Mouse (Mus musculus): Measurements from ENCODE around the gene Qtrt2. TPM values are rescaled to one million over a fixed set of nuclear protein-coding genes. Genes with fewer than 3 reads are reported as not detected.

Qtrt2 gene
- polyA plus RNA-seq (2016; fragmentation: Nextera tagmentation; extraction: Ambion mirVana): 11.9 and 13.4 TPM in 2 replicates

DNA sequence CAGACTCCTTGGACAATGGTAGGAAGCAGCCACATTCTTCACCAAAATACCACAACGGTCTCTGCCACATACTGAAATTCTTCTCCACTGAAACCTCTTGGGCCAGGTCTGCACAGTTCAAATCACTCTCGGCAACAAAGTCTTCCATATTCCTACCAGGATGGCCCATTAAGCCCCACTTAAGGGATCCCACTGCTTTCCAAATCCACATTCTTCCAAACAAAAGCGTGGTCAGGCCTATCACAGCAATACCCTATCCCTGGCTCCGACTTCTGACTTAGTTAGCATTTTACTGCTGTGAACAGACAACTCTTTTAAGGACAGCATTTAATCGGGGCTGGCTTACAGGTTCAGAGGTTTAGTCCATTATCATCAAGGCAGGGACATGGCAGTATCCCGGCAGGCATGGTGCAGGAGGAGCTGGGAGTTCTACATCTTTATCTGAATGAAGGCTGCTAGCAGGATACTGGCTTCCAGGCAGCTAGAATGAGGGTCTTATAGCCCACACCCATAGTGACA lies at the start of gene Qtrt2:
Qtrt2 (minus strand) TSS at position 469 of the 519 bp plus-strand sequence.
- Histone ChIP-seq H3K36me3 (no peaks in the 10 kb centered on the region), H3K27me3 (replicated peaks) (no peaks in the 10 kb centered on the region), H3K9me3 (replicated peaks) (no peaks in the 10 kb centered on the region), H3K27ac (no peak within 1 kb of the TSS), H3K4me2 (no peak within 1 kb of the TSS), H3K9ac (no peak within 1 kb of the TSS), H3K4me3 (no peak within 1 kb of the TSS), H3K4me1 (no peaks in the 10 kb centered on the region)
- no peak for ATAC-seq
- 64% methylated on average over 6 of the region's 6 CpGs for WGBS (ENCODE audit: insufficient replicate concordance)

DNA sequence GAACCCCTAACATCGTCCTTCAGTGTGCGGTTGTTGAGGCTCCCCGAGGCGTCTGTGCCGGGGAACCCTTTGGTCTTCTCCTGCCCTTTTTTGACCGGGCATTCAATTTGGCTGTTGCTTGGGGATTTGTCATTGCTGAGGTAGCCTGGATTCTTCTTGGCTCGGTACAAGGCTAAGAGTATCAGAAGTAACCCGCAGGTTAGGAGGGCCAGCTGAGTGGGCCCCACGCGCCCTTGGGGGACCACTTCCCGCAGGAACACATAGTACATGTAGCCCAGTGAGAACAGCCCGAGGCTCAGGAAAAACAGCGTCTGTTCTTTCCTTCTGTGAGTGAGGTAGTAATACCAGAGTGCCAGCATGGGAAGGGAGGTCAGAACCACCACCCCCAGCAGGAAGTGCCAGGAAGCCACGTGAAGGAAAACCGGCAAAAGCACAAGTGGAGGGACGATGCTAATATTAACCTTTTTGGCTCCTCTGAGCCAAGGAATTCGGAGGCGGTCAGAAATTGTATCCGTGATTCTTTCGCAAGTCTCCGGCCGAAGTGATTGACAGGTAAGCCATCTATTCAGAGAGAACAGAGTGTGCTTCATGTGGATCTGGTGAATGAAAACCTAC lies 47.1 kb upstream of the Qtrt2 start:
- Histone ChIP-seq H3K9ac (no peak overlapping the region), H3K9me3 (replicated peaks) (no peaks in the 10 kb centered on the region), H3K4me3 (no peak overlapping the region), H3K27me3 (replicated peaks) (peaks cover 12% of the 10 kb centered on the region), H3K4me2 (no peak overlapping the region), H3K27ac (no peak overlapping the region), H3K4me1 (no peaks in the 10 kb centered on the region), H3K36me3 (no peaks in the 10 kb centered on the region)
- 71% methylated on average over 22 of the region's 22 CpGs for WGBS (ENCODE audit: insufficient replicate concordance)
- no peak for ATAC-seq

DNA sequence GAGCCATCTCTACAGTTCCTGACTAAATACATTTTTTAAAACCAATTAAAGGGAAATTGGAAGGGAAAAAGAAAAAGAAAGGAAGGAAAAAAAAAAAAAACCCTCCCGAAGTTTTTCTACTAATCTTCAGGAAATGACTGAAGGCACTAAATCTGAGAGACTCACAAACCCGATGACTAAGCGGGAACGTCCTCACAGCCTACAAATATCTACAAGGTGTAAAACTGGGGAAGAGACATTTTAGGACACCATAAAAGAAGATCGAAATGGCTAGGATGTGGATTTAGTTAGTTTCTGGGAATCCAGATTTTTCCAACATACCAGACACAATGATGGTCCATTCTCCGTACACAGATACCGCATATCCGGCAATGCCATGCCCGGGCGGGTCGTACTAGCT lies 46.5 kb upstream of the Qtrt2 start:
- H3K4me2 ChIP-seq: no peak overlapping the region
- H3K4me3 ChIP-seq: no peak overlapping the region
- H3K27me3 ChIP-seq (replicated peaks): 0 out of 2 replicates have a peak, but pooled peaks cover 6% of the 10 kb centered on the region
- ATAC-seq: no peak
- H3K4me1 ChIP-seq: no peaks in the 10 kb centered on the region
- WGBS (ENCODE audit: insufficient replicate concordance): 78% methylated on average over 11 of the region's 11 CpGs
- H3K27ac ChIP-seq: no peak overlapping the region
- no peaks in the 10 kb centered on the region for H3K36me3 ChIP-seq
- no peaks in the 10 kb centered on the region for H3K9me3 ChIP-seq (replicated peaks)
- H3K9ac ChIP-seq: no peak overlapping the region

DNA sequence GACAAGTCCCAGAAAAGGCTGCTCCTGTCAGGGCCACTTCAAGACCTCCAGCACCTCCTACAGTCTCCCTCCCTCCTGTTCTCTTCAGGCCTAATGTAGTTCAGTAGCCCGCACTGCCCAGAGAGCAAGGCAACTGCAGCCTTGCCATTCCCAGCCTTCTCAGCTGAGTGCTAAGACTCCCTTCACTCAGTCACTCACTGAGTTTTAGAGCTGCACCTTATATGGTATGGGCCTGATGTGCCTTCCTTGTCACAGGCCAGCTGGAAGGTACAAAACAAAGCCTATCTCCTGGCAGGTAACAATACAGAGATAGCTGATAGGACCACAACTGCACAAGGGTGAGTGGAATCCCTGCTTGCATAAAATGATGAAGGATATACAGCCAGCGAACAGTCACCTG lies 45.8 kb upstream of the Qtrt2 start:
- no peak overlapping the region for H3K27ac ChIP-seq
- no peak overlapping the region for H3K4me3 ChIP-seq
- no peak overlapping the region for H3K4me2 ChIP-seq
- WGBS (ENCODE audit: insufficient replicate concordance): 88% methylated on average over 2 of the region's 2 CpGs
- H3K4me1 ChIP-seq: no peaks in the 10 kb centered on the region
- H3K36me3 ChIP-seq: no peaks in the 10 kb centered on the region
- H3K9me3 ChIP-seq (replicated peaks): no peaks in the 10 kb centered on the region
- no peak overlapping the region for H3K9ac ChIP-seq
- 0 out of 2 replicates have a peak, but pooled peaks cover 2% of the 10 kb centered on the region for H3K27me3 ChIP-seq (replicated peaks)
- ATAC-seq: no peak

DNA sequence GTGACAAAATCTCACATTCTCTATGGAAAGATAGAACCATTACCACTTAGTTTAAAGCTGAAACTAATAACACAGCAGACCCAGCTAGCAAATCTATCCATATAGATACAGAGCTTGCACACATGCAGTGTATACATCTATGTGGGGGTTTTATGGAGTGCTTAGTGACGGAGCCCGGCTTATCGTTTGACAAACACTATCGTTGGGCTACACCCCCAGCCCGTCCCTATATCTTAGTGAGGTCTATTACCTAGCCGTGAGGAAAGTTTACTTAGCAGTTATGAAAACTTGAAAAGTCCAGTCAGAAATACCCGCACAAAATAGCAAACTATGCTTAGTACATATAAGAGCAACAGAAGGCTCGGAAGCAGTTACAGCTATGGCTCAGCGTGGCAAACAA lies 45.1 kb upstream of the Qtrt2 start:
- Histone ChIP-seq H3K27me3 (replicated peaks) (no peaks in the 10 kb centered on the region), H3K4me3 (no peak overlapping the region), H3K36me3 (no peaks in the 10 kb centered on the region), H3K9me3 (replicated peaks) (no peaks in the 10 kb centered on the region), H3K9ac (no peak overlapping the region), H3K27ac (no peak overlapping the region), H3K4me1 (no peaks in the 10 kb centered on the region), H3K4me2 (no peak overlapping the region)
- 81% methylated on average over 9 of the region's 9 CpGs for WGBS (ENCODE audit: insufficient replicate concordance)
- no peak for ATAC-seq

DNA sequence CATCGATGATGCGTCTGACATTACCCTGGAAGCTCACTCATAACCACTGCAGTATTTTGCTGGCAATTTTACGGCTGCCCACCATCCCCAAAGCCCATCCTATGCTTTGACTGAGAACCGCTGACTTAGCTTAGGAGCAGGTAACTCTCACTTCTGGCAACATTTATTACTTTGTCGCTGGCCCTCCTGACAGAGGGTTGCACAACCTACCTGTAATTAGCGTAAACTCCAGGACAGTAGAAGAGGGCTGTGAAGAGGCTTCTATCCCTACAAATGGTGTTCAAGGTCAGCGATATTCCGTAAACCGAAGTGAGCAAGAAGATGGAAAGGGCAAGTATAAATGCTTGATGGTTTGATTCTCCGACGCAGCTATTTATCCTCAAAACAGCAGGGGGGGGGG lies 44.6 kb upstream of the Qtrt2 start:
- Histone ChIP-seq H3K9ac (no peak overlapping the region), H3K27ac (no peak overlapping the region), H3K36me3 (no peaks in the 10 kb centered on the region), H3K4me2 (no peak overlapping the region), H3K9me3 (replicated peaks) (no peaks in the 10 kb centered on the region), H3K4me1 (no peaks in the 10 kb centered on the region), H3K4me3 (no peak overlapping the region), H3K27me3 (replicated peaks) (no peaks in the 10 kb centered on the region)
- ATAC-seq: no peak
- WGBS (ENCODE audit: insufficient replicate concordance): 85% methylated on average over 11 of the region's 11 CpGs

DNA sequence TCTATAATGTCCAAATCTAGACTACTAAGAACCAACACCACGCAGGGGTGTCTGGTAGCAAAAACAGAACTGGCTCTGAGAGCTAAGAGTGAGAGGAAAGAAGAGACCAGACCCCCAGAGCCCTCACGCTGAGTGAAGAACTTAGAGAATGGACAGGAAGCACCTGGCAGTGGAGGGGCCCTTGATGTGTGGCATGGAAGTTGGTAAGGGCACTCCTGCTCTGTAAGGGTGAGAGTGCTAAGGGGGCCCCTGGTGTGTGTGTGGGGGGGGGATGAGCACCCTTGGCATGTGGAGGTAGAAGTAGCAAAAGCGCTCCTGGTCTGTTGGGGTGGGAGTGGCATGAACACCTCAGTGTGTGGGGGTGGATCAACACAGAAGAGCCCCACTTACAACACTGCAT lies 43.8 kb upstream of the Qtrt2 start:
- Histone ChIP-seq H3K4me3 (no peak overlapping the region), H3K36me3 (no peaks in the 10 kb centered on the region), H3K4me2 (no peak overlapping the region), H3K4me1 (no peaks in the 10 kb centered on the region), H3K9me3 (replicated peaks) (no peaks in the 10 kb centered on the region), H3K27ac (no peak overlapping the region), H3K9ac (no peak overlapping the region), H3K27me3 (replicated peaks) (no peaks in the 10 kb centered on the region)
- ATAC-seq: no peak
- WGBS (ENCODE audit: insufficient replicate concordance): 58% methylated on average over 3 of the region's 3 CpGs

DNA sequence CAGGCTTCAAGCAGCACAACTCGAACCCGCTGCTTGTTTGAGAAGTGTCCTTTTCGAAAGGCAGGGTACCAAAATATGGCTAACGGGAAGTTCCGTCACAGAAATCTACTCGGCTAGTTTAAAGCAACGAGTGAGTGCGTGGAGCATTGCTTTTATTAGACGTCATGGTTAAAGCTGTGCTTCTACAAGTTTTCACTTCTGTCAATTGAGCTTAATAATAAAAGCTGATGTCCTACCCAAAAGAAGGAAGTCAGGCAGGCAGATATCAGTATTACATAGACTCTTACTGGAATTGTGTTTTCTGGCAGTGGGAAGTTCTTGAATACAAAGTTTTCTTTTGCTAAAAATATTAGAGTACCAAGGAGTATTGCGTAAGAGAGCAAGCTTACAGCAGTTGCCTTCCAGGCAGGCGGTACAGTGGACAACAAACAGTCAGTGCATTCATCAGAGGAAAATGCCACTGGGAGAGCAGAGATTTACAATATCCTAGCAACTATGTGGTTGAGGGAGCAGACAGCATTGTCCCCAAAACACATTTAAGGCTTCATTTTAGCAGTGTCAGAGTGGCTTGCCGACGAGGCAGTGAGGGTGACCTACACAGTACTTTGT lies 39.3 kb upstream of the Qtrt2 start:
- H3K4me1 ChIP-seq: no peaks in the 10 kb centered on the region; the same call in 1 of the 2 replicates
- no peaks in the 10 kb centered on the region; the same call in 1 of the 2 replicates for H3K36me3 ChIP-seq
- H3K9me3 ChIP-seq (replicated peaks): no peaks in the 10 kb centered on the region
- H3K27me3 ChIP-seq (replicated peaks): no peaks in the 10 kb centered on the region
- H3K4me2 ChIP-seq: no peak overlapping the region
- no peak overlapping the region for H3K9ac ChIP-seq
- 72% methylated on average over 13 of the region's 13 CpGs for WGBS (ENCODE audit: insufficient replicate concordance)
- H3K4me3 ChIP-seq: no peak overlapping the region
- H3K27ac ChIP-seq: no peak overlapping the region
- ATAC-seq: no peak

DNA sequence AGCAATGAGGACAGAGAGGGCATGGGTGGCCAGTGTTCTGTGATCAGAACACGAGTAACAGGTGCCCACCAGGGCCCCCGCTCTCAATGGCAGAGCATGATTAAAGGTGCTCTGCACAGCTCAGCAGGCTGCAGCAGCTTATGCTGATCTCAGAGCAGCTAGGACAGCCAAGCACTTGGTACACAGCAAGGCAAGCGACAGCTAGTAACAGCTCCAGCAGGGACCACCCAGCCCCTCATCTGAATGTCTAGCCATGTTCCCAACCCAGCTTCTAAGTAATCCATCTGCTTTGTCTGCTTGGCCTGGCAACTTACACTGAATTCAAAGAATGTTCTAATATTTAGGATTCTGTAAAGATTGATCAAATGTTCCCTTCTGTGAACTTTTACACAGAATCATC lies 37.2 kb upstream of the Qtrt2 start:
- no peaks in the 10 kb centered on the region; the same call in 1 of the 2 replicates for H3K4me1 ChIP-seq
- 69% methylated on average over 3 of the region's 3 CpGs for WGBS (ENCODE audit: insufficient replicate concordance)
- no peak overlapping the region for H3K4me3 ChIP-seq
- no peak overlapping the region for H3K4me2 ChIP-seq
- no peak overlapping the region for H3K9ac ChIP-seq
- no peaks in the 10 kb centered on the region for H3K27me3 ChIP-seq (replicated peaks)
- peaks cover 6% of the 10 kb centered on the region; the same call in 1 of the 2 replicates for H3K36me3 ChIP-seq
- H3K27ac ChIP-seq: no peak overlapping the region
- no peaks in the 10 kb centered on the region for H3K9me3 ChIP-seq (replicated peaks)
- no peak for ATAC-seq

DNA sequence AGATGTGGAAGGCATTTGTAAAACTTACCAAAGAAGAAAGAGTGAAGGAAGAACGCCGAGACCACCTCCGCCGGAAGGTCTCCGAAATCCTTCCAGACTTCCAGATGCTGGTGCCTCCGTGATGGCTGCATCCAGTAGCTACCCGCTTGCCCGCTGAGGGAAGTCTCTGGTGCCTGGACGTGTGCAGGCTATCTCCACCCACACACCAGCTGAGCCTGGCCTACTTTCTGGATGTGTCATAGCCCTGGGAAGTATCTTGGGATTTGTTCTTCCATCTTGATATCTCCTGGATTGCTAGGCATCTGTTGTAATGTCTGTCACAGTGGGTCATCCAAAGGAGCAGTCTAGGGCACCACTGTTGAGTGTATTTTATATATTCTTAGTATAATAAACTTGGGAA lies 36.7 kb upstream of the Qtrt2 start:
- 83% methylated on average over 9 of the region's 9 CpGs for WGBS (ENCODE audit: insufficient replicate concordance)
- Histone ChIP-seq H3K9me3 (replicated peaks) (no peaks in the 10 kb centered on the region), H3K36me3 (peaks cover 7% of the 10 kb centered on the region; the same call in 1 of the 2 replicates), H3K4me1 (no peaks in the 10 kb centered on the region; the same call in 1 of the 2 replicates), H3K4me2 (no peak overlapping the region), H3K4me3 (no peak overlapping the region), H3K27me3 (replicated peaks) (no peaks in the 10 kb centered on the region), H3K27ac (no peak overlapping the region), H3K9ac (no peak overlapping the region)
- ATAC-seq: no peak

DNA sequence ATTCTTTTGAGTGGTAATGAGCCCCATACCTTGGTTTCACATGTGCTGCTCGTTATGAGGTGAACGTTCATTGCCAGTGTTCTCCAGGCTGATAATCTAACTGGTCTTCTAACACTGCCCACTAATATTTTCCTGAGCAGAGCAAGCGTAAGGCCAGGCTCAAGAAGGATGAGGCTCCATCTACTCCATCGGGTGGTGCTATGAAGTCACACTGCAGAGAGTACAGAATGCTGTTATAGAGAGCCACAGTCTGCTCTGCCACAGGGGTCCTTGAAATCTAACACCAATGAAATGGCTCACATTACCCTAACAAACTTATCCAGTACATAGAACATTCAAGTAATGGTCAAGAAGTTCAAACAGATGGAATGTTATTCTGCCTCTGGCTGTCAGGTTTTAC lies 31.4 kb upstream of the Qtrt2 start:
- H3K27me3 ChIP-seq (replicated peaks): no peaks in the 10 kb centered on the region
- 69% methylated on average over 4 of the region's 4 CpGs for WGBS (ENCODE audit: insufficient replicate concordance)
- no peak overlapping the region for H3K4me3 ChIP-seq
- no peak overlapping the region for H3K9ac ChIP-seq
- ATAC-seq: no peak
- peaks cover 19% of the 10 kb centered on the region; the same call in 1 of the 2 replicates for H3K36me3 ChIP-seq
- H3K4me2 ChIP-seq: no peak overlapping the region
- no peaks in the 10 kb centered on the region for H3K9me3 ChIP-seq (replicated peaks)
- H3K27ac ChIP-seq: no peak overlapping the region
- no peaks in the 10 kb centered on the region; the same call in 1 of the 2 replicates for H3K4me1 ChIP-seq

DNA sequence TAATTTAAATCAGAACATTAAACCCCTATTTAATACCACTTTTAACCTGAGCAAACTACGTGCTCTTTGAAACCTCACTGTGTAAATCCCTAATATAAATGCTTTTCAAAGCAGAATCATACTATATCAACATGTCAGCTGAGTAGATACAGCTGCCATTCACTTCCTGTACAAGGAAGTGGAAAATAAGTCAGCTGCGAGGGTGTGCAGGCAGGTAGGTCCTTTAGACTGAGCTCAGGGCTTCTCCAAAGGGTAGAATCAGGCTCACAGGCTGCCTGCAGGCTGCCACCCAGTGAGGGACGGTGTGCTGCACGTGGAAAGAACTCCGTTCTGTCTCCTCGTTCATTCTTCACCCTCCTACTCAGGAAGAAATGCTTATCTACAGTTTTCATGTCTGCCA lies 28.3 kb upstream of the Qtrt2 start:
- Histone ChIP-seq H3K4me3 (no peak overlapping the region), H3K27me3 (replicated peaks) (no peaks in the 10 kb centered on the region), H3K4me1 (peaks cover 7% of the 10 kb centered on the region; the same call in 1 of the 2 replicates), H3K36me3 (peaks cover 13% of the 10 kb centered on the region; the same call in 1 of the 2 replicates), H3K9ac (no peak overlapping the region), H3K9me3 (replicated peaks) (no peaks in the 10 kb centered on the region), H3K4me2 (no peak overlapping the region), H3K27ac (no peak overlapping the region)
- 39% methylated on average over 6 of the region's 6 CpGs for WGBS (ENCODE audit: insufficient replicate concordance)
- ATAC-seq: no peak
